Mouse (Mus musculus) adrenal gland, adult 2 months (tissue): ENCODE measurements at regions not wholly inside any gene's neighbourhood (a gene's known extent, or its start where the extent isn't known, plus 50 kb on each side); places are given as distances from the start of the nearest gene placed in this dataset.
A peak's percentile ranks its signal among the peaks of the same experiment; 100 is the strongest.

Experiments used
- DNase-seq: peaks from one replicate; pipeline ENCODE4 v3.0.0; 2021

DNA sequence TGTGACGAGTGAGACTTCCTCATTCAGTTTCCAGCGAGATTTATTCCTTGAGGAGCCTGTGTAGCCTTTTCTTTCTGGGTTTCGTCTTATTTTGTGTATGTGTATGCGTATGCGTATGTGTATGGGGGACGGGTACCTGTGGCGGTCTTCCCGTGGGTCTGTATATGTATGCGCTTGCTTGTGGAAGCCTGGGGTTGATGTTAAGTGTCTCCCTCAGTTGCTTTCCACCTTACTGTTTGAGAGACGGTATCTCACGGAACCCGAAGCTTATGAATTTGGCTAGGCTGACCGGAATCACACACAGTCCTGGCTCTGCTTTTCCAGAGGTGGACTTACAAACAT lies 87.1 kb downstream of the Ankrd50 start:
- DNase-seq: no peak

GRCm38 (mm10) chr3:38396760-38397614 lies 87.7 kb downstream of the Ankrd50 start:
- DNase-seq: peak; percentile 20

DNA sequence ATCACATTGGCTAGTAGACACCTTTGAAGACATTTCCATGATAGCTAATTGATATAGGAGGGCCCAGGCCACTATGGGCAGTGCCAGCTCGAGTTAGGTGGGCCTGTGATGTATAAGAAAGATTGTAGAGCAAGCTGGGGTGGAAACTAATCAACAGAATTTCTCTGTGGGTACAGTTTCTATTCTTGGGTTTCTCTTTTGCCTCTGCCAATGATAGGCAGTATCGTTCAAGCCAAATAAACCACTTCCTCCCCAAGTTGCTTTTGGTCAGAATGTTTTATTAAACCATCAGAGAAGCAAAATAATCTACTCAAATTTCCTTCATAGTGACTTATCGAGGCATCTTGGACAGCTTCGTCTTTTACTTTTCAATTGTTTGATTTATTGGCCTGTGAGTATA lies 90.3 kb downstream of the Ankrd50 start:
- no peak for DNase-seq

- DNase-seq: no peak
These were observed 95.0 kb downstream of the Ankrd50 start for GRCm38 (mm10) chr3:38389647-38390046.

DNA sequence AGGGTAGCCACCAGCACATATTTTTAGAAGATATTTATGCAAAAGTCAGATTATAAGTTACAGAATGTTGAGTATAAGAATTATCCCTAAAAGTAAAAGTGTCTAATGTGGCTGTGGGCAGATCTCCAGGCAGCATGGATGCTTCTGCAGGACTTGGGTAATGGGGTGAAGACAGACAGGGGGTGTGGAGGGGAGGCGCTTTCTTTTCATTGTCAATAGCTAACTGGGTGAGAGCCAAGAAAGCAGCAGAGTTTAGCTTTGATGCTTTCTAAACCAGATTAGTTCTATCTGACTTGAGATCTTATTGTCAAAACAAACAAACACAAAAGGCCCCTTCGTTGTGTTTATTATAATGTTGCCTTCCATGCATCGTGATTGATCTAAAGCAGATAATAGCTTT lies 95.7 kb downstream of the Ankrd50 start:
- no peak for DNase-seq

GRCm38 (mm10) chr3:38382743-38383142 lies 101.9 kb downstream of the Ankrd50 start:
- DNase-seq: peak; percentile 34

DNA sequence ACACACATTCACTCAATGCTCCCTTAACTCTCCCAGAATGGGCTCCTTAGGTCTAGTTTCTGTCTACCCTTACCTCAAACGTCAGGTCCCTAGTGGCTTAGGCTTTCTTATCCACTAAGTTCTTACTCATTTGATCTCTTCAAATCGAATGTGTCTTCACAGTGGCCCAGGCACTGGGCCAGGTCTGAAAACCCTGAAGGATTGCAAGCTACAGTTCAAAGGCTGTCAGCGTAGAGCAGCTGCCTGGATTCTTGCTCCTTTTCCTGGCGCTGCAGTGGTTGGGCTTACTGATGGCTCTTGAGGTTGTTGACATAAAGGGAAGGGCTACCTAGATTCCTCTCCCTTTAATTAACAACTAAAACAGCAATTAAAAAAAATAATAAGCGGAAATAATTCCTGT lies 103.0 kb downstream of the Ankrd50 start:
- peak; percentile 44 for DNase-seq

- no peak for DNase-seq
These were observed 111.0 kb downstream of the Ankrd50 start for GRCm38 (mm10) chr3:38373690-38374089.

- DNase-seq: no peak
These were observed 112.9 kb downstream of the Ankrd50 start for GRCm38 (mm10) chr3:38371702-38372101.

DNA sequence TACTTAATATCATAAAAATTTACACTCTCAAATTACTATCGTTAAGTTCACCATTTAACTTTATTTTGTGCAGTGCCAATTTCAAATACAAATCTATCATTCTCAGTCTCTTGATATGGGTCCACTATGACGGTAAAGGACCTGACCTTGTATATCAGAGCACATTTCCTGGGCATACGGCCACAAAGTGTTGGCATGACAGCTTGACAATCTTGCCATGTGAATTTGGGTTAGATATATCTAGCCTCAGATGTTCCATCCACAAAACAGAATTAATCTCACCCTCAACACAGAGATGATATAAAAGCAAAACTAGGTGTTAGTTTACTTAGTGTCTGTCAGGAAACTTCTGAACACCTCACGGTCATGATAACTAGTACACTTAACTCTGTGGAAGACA lies 120.8 kb downstream of the Ankrd50 start:
- DNase-seq: no peak

- no peak for DNase-seq
These were observed 123.2 kb downstream of the Ankrd50 start for GRCm38 (mm10) chr3:38361411-38361810.

DNA sequence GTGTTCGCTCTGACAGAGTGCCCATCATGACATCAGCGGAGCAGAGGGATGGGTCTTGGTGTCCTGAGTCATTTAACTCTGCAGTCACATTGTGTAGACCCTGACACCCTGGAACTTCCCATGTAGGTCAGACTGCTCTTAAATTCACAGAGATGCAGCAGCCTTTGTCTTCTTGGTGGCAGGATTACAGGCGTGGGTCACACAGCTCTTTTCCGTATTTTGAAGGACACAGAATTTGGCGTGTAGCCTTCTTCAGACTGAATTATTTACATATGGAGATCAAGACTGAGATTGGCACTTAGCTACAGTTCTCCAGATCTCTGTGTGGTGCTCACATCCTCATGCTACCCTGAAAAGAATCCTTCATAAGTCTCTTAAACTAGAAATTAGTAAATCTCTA lies 123.7 kb downstream of the Ankrd50 start:
- DNase-seq: no peak

DNA sequence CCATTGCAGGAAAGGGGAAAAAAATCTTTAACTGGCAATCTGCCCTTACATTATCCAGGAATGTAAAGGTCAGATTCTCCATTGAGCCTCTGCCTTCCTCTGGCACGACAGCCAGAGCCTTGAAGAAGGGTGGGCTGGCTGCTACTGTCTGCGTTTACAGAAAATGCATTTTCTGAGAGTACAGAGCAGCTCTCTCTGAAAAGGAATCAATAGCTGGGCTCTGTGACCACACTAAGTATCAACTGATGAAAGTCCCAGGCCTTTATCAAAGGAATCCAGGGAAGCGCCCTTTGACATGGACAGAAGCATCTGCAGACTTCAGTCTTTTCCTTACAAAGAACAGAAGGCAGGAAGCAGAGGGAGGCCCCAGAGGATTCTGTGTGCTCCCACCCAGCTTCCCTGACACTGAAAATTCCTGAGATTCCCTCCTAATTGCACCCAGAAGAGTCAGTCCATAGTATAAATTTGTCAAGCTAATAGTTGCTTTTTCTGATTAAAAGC lies 124.2 kb downstream of the Ankrd50 start:
- no peak for DNase-seq

GRCm38 (mm10) chr3:38357905-38358491 lies 126.6 kb downstream of the Ankrd50 start:
- DNase-seq: peak; percentile 46

- DNase-seq: no peak
These were observed 140.4 kb downstream of the Ankrd50 start for GRCm38 (mm10) chr3:38344283-38344682.

DNA sequence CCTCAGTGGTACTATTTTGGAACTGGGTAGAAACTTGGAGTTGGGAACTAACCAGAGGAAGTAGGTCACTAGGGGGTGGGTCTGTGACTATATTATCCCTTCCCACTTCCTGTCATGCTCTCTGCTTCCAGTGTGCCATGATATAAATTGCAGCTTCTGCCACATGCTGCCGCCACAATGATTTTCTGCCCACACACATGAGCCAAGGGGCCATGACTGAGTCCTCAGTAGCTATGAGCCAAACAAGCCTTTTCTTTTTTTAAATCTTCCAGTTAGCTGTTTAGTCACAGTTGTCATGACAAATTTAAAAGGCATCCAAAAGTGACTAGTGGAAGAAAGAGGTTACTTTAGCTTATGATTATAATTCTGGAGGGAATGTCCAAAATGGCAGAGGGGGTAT lies 143.0 kb downstream of the Ankrd50 start:
- no peak for DNase-seq

- peak; percentile 3 for DNase-seq
These were observed 151.2 kb downstream of the Ankrd50 start for GRCm38 (mm10) chr3:38333321-38333910.

- DNase-seq: no peak
These were observed 153.5 kb downstream of the Ankrd50 start for GRCm38 (mm10) chr3:38331169-38331568.

DNA sequence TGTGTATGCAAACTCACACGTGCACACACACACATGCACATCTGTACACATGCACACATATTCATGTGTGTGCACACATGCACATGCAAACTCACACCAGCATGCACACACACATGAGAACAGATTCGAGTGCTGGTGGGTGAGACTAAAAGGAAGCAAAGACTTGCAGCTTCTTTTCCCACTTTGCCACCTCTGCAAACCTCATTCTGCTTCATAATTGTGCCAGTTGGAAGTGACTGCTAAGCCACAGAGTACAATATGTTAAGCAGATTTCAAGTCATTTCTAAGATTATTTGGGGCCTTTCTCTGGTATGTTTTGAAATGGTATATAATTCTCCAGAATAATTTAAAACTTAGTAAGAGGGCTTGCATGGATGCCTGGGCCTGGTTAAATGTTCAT lies 157.4 kb downstream of the Ankrd50 start:
- no peak for DNase-seq

DNA sequence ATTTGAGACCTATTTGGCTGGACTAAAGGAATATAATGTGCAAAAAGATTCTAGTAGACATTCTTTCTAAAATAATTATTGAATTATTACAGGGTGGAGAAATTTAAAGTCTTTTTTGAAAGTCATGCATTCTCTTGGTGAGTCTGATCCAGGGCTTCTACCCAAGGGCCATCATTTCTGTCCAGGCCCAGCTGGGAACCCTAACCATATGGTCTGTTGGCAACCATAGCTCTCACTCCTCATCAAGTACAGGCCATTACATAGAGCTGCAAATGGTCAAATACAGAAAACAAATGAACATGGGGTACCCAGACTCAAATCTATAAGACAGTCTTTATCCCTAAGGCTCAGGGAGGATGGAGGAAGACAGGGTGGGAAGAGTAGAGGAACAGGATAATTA lies 158.4 kb downstream of the Ankrd50 start:
- no peak for DNase-seq

DNA sequence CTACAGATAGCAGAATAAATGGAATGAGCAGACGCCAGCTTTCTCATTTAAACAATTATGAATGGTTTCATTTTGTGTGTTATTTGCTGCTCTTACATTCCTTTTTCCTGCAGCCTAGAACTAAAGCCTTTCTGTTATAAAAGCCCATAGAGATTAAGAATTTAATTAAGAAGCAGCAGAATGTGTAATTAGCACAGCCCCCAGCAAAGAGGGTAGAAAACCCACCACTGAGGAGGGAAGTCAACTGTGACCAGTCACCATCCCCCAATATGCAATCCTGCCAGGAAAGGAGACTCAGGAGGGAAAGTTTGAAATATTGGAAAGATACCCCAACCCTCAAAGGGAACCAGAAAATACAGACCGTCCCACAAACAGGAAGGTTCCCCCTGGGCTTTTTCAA lies 160.0 kb downstream of the Ankrd50 start:
- no peak for DNase-seq

DNA sequence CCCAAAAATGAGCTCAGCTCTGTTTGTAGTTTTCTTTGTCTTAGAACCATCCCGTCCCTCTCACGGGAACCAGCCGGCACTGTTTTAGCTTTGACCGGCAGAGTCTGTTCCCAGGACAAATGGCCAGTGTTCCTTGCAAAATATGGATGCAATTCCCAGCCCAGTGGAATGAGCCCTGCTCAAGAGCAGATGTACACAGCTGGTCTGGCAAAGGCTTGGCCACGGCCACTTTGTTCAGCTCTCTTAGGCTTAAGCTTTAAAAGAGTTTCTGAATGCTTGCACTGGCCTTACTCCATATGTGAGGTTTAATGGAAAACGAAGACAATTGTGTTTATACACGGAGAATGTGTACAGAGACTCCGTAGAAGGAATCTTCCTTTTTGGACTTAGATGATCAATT lies 162.2 kb downstream of the Ankrd50 start:
- no peak for DNase-seq

- no peak for DNase-seq
These were observed 163.0 kb downstream of the Ankrd50 start for GRCm38 (mm10) chr3:38321620-38322019.
